In the genomic region with DNA sequence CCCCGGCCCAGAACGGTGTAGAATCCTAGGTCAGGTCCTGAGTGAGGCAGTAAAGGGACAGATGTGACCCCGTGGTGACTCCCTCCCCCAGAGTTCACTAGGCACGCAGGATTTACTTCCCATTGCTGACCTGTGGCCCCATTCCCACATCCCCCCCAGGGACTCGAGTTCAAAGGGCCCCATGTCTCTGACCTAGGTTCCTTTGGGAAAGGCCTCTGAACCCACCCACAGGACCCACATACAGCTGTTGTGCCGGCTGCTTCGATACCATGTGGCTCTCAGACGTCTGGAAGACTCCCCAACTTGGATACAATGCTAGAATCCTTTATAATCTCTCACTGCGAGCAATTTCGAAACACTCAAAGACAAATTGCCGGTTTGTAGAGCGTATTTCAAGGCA, we compare ENCODE assay signal across 28 mouse cellular contexts.
DNase-seq lines count a peak whose midpoint lies in the region; ATAC-seq lines count a peak whose summit lies in the region.
"Had no signal": no experiment of that assay in that cellular context is flagged by ENCODE, and none has a peak within 500 bp of the region (broad histone marks: within the 10 kb centered on the region; RNA-seq: fewer than 3 reads in every experiment).

No protein-coding gene starts in this region.

- 42% methylated on average over 12 of the region's 12 CpGs for WGBS in kidney, embryonic 15.5 days
- 63% methylated on average over 12 of the region's 12 CpGs for WGBS in midbrain, embryonic 10.5 days
- WGBS in midbrain, embryonic 14.5 days = 70% methylated on average over 12 of the region's 12 CpGs
- WGBS in forebrain, embryonic 12.5 days = 70% methylated on average over 12 of the region's 12 CpGs

- no peaks in the 10 kb centered on the region for H3K27me3 ChIP-seq in kidney, embryonic 15.5 days
- H3K27me3 ChIP-seq in midbrain, embryonic 10.5 days (ENCODE audit: low read depth, poor library complexity, severe bottlenecking) = no peaks in the 10 kb centered on the region
- H3K27me3 ChIP-seq in midbrain, embryonic 14.5 days (ENCODE audit: control insufficient read depth, insufficient read depth, low read length) = no peaks in the 10 kb centered on the region
- no peaks in the 10 kb centered on the region for H3K27me3 ChIP-seq in forebrain, embryonic 12.5 days
- H3K27me3 ChIP-seq: CH12.LX; embryonic facial prominence, embryonic 15.5 days; forebrain, embryonic 15.5 days; heart, embryonic 13.5 days; hindbrain, embryonic 15.5 days had no signal

- H3K9me3 ChIP-seq in kidney, embryonic 15.5 days (replicated peaks) = no peaks in the 10 kb centered on the region; the same call in 1 of the 2 replicates
- H3K9me3 ChIP-seq in midbrain, embryonic 10.5 days (replicated peaks) = no peaks in the 10 kb centered on the region
- no peaks in the 10 kb centered on the region for H3K9me3 ChIP-seq in midbrain, embryonic 14.5 days (ENCODE audit: control insufficient read depth, low read length)
- no peaks in the 10 kb centered on the region for H3K9me3 ChIP-seq in forebrain, embryonic 12.5 days
- H3K9me3 ChIP-seq: embryonic facial prominence, embryonic 15.5 days; forebrain, embryonic 15.5 days; heart, embryonic 10.5 days; heart, embryonic 13.5 days; hindbrain, embryonic 15.5 days had no signal

- H3K4me1 ChIP-seq in kidney, embryonic 15.5 days = peaks cover 8% of the 10 kb centered on the region; the same call in 1 of the 2 replicates
- peaks cover 12% of the 10 kb centered on the region for H3K4me1 ChIP-seq in midbrain, embryonic 10.5 days
- peaks cover 3% of the 10 kb centered on the region; the same call in 1 of the 2 replicates for H3K4me1 ChIP-seq in midbrain, embryonic 14.5 days (ENCODE audit: control insufficient read depth, insufficient read depth, low read length)
- peaks cover 8% of the 10 kb centered on the region for H3K4me1 ChIP-seq in forebrain, embryonic 12.5 days
- H3K4me1 ChIP-seq: embryonic facial prominence, embryonic 15.5 days; forebrain, embryonic 15.5 days; heart, embryonic 13.5 days had no signal

- H3K36me3 ChIP-seq in kidney, embryonic 15.5 days = no peaks in the 10 kb centered on the region
- no peaks in the 10 kb centered on the region for H3K36me3 ChIP-seq in midbrain, embryonic 10.5 days
- H3K36me3 ChIP-seq in midbrain, embryonic 14.5 days (ENCODE audit: control insufficient read depth, insufficient read depth, low read length) = no peaks in the 10 kb centered on the region
- no peaks in the 10 kb centered on the region for H3K36me3 ChIP-seq in forebrain, embryonic 12.5 days (replicated peaks)
- H3K36me3 ChIP-seq: embryonic facial prominence, embryonic 15.5 days; forebrain, embryonic 15.5 days; G1E; heart, embryonic 10.5 days; heart, embryonic 13.5 days; hindbrain, embryonic 15.5 days had no signal

- no peak overlapping the region for H3K9ac ChIP-seq in kidney, embryonic 15.5 days
- no peak overlapping the region for H3K9ac ChIP-seq in midbrain, embryonic 14.5 days (replicated peaks; ENCODE audit: low read length)
- H3K9ac ChIP-seq in forebrain, embryonic 12.5 days = no peak overlapping the region
- H3K9ac ChIP-seq: embryonic facial prominence, embryonic 15.5 days; forebrain, embryonic 15.5 days; heart, embryonic 13.5 days; hindbrain, embryonic 15.5 days had no signal

- H3K4me2 ChIP-seq in kidney, embryonic 15.5 days = no peak overlapping the region
- H3K4me2 ChIP-seq in midbrain, embryonic 14.5 days (ENCODE audit: low read length) = no peak overlapping the region
- H3K4me2 ChIP-seq in forebrain, embryonic 12.5 days = no peak overlapping the region
- H3K4me2 ChIP-seq: embryonic facial prominence, embryonic 15.5 days; forebrain, embryonic 15.5 days; heart, embryonic 13.5 days; hindbrain, embryonic 15.5 days had no signal

- ATAC-seq in kidney, embryonic 15.5 days (replicated peaks; ENCODE audit: low FRiP score) = no peak
- ATAC-seq in midbrain, embryonic 14.5 days (ENCODE audit: low FRiP score, low TSS enrichment) = no peak
- ATAC-seq in forebrain, embryonic 12.5 days (ENCODE audit: low FRiP score) = no peak
- ATAC-seq: forebrain, embryonic 15.5 days; Patski had no signal

- H3K27ac ChIP-seq in kidney, embryonic 15.5 days = no peak overlapping the region
- peak overlapping the region; percentile 42; the same call in 1 of the 2 replicates for H3K27ac ChIP-seq in midbrain, embryonic 10.5 days (replicated peaks)
- no peak overlapping the region for H3K27ac ChIP-seq in midbrain, embryonic 14.5 days (replicated peaks; ENCODE audit: low read depth, low read length)
- no peak overlapping the region for H3K27ac ChIP-seq in forebrain, embryonic 12.5 days
- H3K27ac ChIP-seq: embryonic facial prominence, embryonic 15.5 days; forebrain, embryonic 15.5 days; heart, adult 2 months; heart, embryonic 10.5 days; heart, embryonic 13.5 days; hindbrain, embryonic 15.5 days had no signal

- no peak overlapping the region for H3K4me3 ChIP-seq in kidney, embryonic 15.5 days (replicated peaks)
- H3K4me3 ChIP-seq in midbrain, embryonic 10.5 days = no peak overlapping the region
- no peak overlapping the region for H3K4me3 ChIP-seq in midbrain, embryonic 14.5 days (replicated peaks; ENCODE audit: low read depth, low read length)
- H3K4me3 ChIP-seq in forebrain, embryonic 12.5 days (replicated peaks) = no peak overlapping the region
- H3K4me3 ChIP-seq: embryonic facial prominence, embryonic 15.5 days; forebrain, embryonic 15.5 days; heart, adult 2 months; heart, embryonic 10.5 days; heart, embryonic 13.5 days; hindbrain, embryonic 15.5 days had no signal

- peak; percentile 17 for DNase-seq in kidney, adult 11 months
- DNase-seq in midbrain, embryonic 10.5 days (ENCODE audit: low spot score) = no peak
- no peak for DNase-seq in midbrain, embryonic 14.5 days
- DNase-seq in kidney, adult 9 months = peak; percentile 24
- peak; percentile 15 to 50 for DNase-seq in kidney, postnatal 25 days
- DNase-seq in cerebellum, postnatal 36 days = no peak
- DNase-seq: adrenal gland, adult 2 months; adrenal gland, postnatal 14 days; B cell, adult 2 months; cerebellum, adult 11 months; cerebellum, adult 2 months; cerebellum, adult 9-11 months; cerebellum, postnatal 25 days; embryo, embryonic 11 days; gastrocnemius, postnatal 36 days; heart, adult 2 months; heart, postnatal 14 days; heart, postnatal 4 days had no signal

Comparison
In these comparisons a context has a peak if more than half of its experiments do, and no peak if none do; other contexts are left out.
1. DNase-seq: peak in kidney, adult 11 months (single experiment), kidney, adult 9 months (single experiment) and kidney, postnatal 25 days (2 of 2); none in midbrain, embryonic 10.5 days (single experiment), midbrain, embryonic 14.5 days (single experiment) and cerebellum, postnatal 36 days (0 of 2).